Mouse (Mus musculus): ENCODE data around the gene Top2a.

Gene Top2a

GRCm38 (mm10) chr11:99023500-99024467 is at the start of gene Top2a:
TSS of gene Top2a (minus strand) at chr11:99024189.
- peak; percentile 99 for DNase-seq

- no peak for DNase-seq
These were observed 49.8 kb upstream of the Top2a start for GRCm38 (mm10) chr11:99073781-99074180.

GRCm38 (mm10) chr11:99071866-99072265 is 47.9 kb upstream of the Top2a start:
- DNase-seq, result no peak

GRCm38 (mm10) chr11:99068455-99068854 is 44.5 kb upstream of the Top2a start:
- DNase-seq, result no peak

- no peak for DNase-seq
These were observed 43.6 kb upstream of the Top2a start for GRCm38 (mm10) chr11:99067591-99067990.

- peak; percentile 95 for DNase-seq
These were observed 42.0 kb upstream of the Top2a start for GRCm38 (mm10) chr11:99065979-99066378.

- DNase-seq, result no peak
These were observed 41.4 kb upstream of the Top2a start for GRCm38 (mm10) chr11:99065353-99065752.

GRCm38 (mm10) chr11:99063406-99064131 is 39.6 kb upstream of the Top2a start:
- DNase-seq, result no peak

GRCm38 (mm10) chr11:99062661-99063060 is 38.7 kb upstream of the Top2a start:
- no peak for DNase-seq

- DNase-seq, result no peak
These were observed 36.4 kb upstream of the Top2a start for GRCm38 (mm10) chr11:99060435-99060834.

- DNase-seq, result no peak
These were observed 31.8 kb upstream of the Top2a start for GRCm38 (mm10) chr11:99055571-99056452.

GRCm38 (mm10) chr11:99055143-99055542 is 31.2 kb upstream of the Top2a start:
- DNase-seq, result no peak

- DNase-seq, result no peak
These were observed 23.7 kb upstream of the Top2a start for GRCm38 (mm10) chr11:99047643-99048042.

- DNase-seq, result peak; percentile 86
These were observed 23.1 kb upstream of the Top2a start for GRCm38 (mm10) chr11:99047120-99047519.

GRCm38 (mm10) chr11:99045159-99045889 is 21.3 kb upstream of the Top2a start:
- peak; percentile 96 for DNase-seq

- peak; percentile 93 for DNase-seq
These were observed 20.3 kb upstream of the Top2a start for GRCm38 (mm10) chr11:99044306-99044705.

- DNase-seq, result peak; percentile 53
These were observed 19.6 kb upstream of the Top2a start for GRCm38 (mm10) chr11:99043632-99044031.

GRCm38 (mm10) chr11:99042834-99043431 is 18.9 kb upstream of the Top2a start:
- DNase-seq, result peak; percentile 92

- peak; percentile 48 for DNase-seq
These were observed 18.1 kb upstream of the Top2a start for GRCm38 (mm10) chr11:99041841-99042780.

- peak; percentile 81 for DNase-seq
These were observed 17.2 kb upstream of the Top2a start, which contains the start of gene Igfbp4 for GRCm38 (mm10) chr11:99041051-99041729. TSS of gene Igfbp4 (plus strand) at chr11:99041244.
